Mouse (Mus musculus) midbrain, embryonic 14.5 days (tissue): Measurements from ENCODE around the gene Gal3st1. TPM values are rescaled to one million over a fixed set of nuclear protein-coding genes. Genes with fewer than 3 reads are reported as not detected.
A peak's percentile ranks its signal among the peaks of the same experiment; 100 is the strongest.

Source experiments
- ATAC-seq: fragments of 200-750 bp; cut with Nextera tagmentation; 2 replicates; pipeline ENCODE4 v1.8.0; 2017; ENCODE audit warnings: moderate number of reproducible peaks, moderate library complexity; ENCODE audit not compliant: low FRiP score, low TSS enrichment
- DNase-seq: peaks from one replicate; pipeline ENCODE4 v3.0.0-alpha.2; 2015
- H3K27ac ChIP-seq: fragments of 300-500 bp; sonication (generic); replicated peaks from 2 replicates; pipeline ENCODE4 v1.5.1; 2014; ENCODE audit warnings: mild to moderate bottlenecking, low read depth, low read length, moderate library complexity
- H3K27me3 ChIP-seq: fragments of 300-500 bp; sonication (generic); 2 replicates; pipeline ENCODE4 v1.6.1; 2014; ENCODE audit warnings: low read length, control low read depth, mixed read lengths; ENCODE audit not compliant: control insufficient read depth, insufficient read depth
- H3K36me3 ChIP-seq: fragments of 300-500 bp; sonication (generic); 2 replicates; pipeline ENCODE4 v1.6.1; 2014; ENCODE audit warnings: low read length, control low read depth; ENCODE audit not compliant: control insufficient read depth, insufficient read depth
- H3K4me1 ChIP-seq: fragments of 300-500 bp; sonication (generic); 2 replicates; pipeline ENCODE4 v1.6.1; 2014; ENCODE audit warnings: mild to moderate bottlenecking, antibody characterized with exemption, low read length, control low read depth; ENCODE audit not compliant: control insufficient read depth, insufficient read depth
- H3K4me2 ChIP-seq: fragments of 300-500 bp; sonication (generic); 2 replicates; pipeline ENCODE4 v1.6.1; 2014; ENCODE audit warnings: mild to moderate bottlenecking, low read length, moderate library complexity
- H3K4me3 ChIP-seq: fragments of 300-500 bp; sonication (generic); replicated peaks from 2 replicates; pipeline ENCODE4 v1.5.1; 2014; ENCODE audit warnings: low read depth, low read length
- H3K9ac ChIP-seq: fragments of 300-500 bp; sonication (generic); replicated peaks from 2 replicates; pipeline ENCODE4 v1.6.1; 2014; ENCODE audit warnings: mild to moderate bottlenecking, low read length, moderate library complexity
- H3K9me3 ChIP-seq: fragments of 300-500 bp; sonication (generic); 2 replicates; pipeline ENCODE4 v1.6.1; 2016; ENCODE audit warnings: low read length, control low read depth, mixed read lengths; ENCODE audit not compliant: control insufficient read depth
- WGBS: fragments of 180-500 bp; shearing (Covaris S2); extraction: QIAGEN DNeasy Blood & Tissue Kit; methylation state at CpG from one replicate; pipeline ENCODE4 v1.1.7; 2014; 5-methylcytosine and 5-hydroxymethylcytosine counted together
- polyA plus RNA-seq: library from polyadenylated mRNA; unstranded; fragments of >200 nt; fragmentation: Nextera tagmentation; extraction: Ambion mirVana; gene quantifications from 2 replicates; pipeline ENCODE4 v1.2.1, GENCODE M21; 2014

Gene Gal3st1
- polyA plus RNA-seq, 1 experiment from 2014 or later = 3.6 TPM

DNA sequence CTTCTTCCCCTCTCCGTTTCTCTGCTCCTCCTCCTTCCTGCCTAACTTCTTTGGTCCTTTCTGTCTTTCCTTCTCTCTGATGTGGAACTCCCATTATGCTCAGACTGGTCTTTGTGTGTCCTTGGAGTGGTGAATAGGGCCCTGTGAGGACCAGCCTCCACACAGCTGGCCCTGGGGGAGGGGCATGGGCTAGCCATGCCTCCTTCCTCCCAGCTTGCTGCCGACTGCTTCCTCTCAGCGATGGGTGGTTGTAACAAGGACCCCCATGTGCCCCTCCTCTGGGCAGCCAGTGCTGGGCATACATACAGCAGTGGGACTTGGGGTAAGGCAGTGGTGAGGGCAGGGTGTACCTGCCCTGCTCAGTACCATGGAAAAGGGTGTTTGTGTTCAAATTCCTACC is 9.1 kb upstream of the Gal3st1 start:
- Histone ChIP-seq H3K36me3 (peaks cover 98% of the 10 kb centered on the region), H3K27ac (no peak overlapping the region), H3K9ac (no peak overlapping the region), H3K4me3 (no peak overlapping the region), H3K27me3 (no peaks in the 10 kb centered on the region), H3K4me1 (no peaks in the 10 kb centered on the region), H3K4me2 (no peak overlapping the region), H3K9me3 (no peaks in the 10 kb centered on the region)
- 81% methylated on average over 3 of the region's 3 CpGs for WGBS
- no peak for ATAC-seq
- no peak for DNase-seq

DNA sequence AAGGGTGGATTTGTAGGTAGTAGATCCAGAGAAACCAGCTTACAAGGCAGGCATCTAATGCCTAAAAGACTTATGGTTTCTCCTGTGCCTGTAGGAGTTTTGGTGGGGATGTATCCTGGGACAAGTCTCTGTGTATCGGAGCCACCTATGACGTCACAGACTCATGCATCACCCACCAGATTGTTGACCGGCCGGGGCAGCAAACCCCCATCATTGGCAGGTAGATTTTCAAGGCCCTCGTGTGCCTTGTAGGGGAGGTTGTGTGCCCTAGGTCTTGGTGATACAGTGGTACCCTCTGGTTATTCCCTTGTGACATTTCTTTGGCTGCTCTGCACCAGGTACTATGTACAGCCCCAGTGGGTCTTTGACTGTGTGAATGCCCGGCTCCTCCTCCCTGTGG is 6.8 kb upstream of the Gal3st1 start, which contains the start of gene 4930556J24Rik:
Gene 4930556J24Rik (minus strand): TSS at position 101 of the 400 bp plus-strand sequence.
- DNase-seq (no peak), ATAC-seq (no peak)
- 96% methylated on average over 6 of the region's 6 CpGs for WGBS
- H3K9me3 ChIP-seq = no peaks in the 10 kb centered on the region
- H3K36me3 ChIP-seq = peaks cover 88% of the 10 kb centered on the region
- no peak within 1 kb of the TSS for H3K4me2 ChIP-seq
- H3K9ac ChIP-seq = no peak within 1 kb of the TSS
- H3K27ac ChIP-seq = no peak within 1 kb of the TSS
- H3K27me3 ChIP-seq = no peaks in the 10 kb centered on the region
- no peaks in the 10 kb centered on the region for H3K4me1 ChIP-seq
- H3K4me3 ChIP-seq = no peak within 1 kb of the TSS

DNA sequence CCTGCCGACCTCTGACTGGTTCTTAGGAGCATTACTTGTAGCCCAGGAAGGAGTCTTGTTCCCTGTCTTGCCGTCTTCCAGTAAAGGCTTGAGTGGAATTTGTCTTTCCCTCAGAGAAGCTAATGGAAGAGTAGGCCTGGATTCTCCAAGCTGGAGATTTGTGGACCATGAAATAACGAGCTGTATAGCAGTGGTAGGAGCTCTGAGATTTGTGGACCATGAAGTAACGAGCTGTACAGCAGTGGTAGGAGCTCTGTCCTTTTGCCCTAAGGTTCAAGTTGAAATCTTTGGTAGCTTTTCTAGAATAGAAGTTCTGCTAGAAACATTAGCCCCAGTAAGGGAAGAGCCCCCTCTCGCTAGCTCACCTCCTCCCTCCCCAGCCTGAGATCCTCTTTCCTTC is 5.0 kb upstream of the Gal3st1 start:
- Histone ChIP-seq H3K36me3 (peaks cover 71% of the 10 kb centered on the region), H3K9ac (no peak overlapping the region), H3K4me3 (no peak overlapping the region), H3K4me2 (no peak overlapping the region), H3K27ac (no peak overlapping the region), H3K9me3 (no peaks in the 10 kb centered on the region), H3K27me3 (no peaks in the 10 kb centered on the region), H3K4me1 (no peaks in the 10 kb centered on the region)
- no peak for DNase-seq
- 95% methylated on average over 5 of the region's 5 CpGs for WGBS
- ATAC-seq = no peak

DNA sequence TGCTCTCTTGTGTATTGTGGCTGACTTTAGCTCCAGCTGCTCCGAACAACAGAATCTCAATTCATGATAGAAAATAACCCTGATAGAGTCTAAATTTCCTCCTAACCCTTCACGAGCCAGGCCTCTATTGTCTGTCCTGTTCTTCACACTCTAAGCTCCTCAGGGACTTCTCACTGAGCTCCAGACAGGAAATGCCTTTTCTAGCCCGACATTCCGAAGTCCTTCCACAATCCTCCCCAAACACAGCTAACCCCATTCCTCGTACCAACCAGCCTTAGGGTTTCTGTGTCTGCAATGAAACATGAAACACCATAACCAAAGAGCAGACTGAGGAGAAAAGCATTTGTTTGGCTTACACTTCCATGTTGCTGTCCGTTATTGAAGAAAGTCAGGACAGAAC is 1.9 kb upstream of the Gal3st1 start:
- ATAC-seq = no peak
- Histone ChIP-seq H3K4me3 (no peak overlapping the region), H3K36me3 (peaks cover 41% of the 10 kb centered on the region), H3K4me2 (no peak overlapping the region), H3K9ac (no peak overlapping the region), H3K27me3 (no peaks in the 10 kb centered on the region), H3K27ac (no peak overlapping the region), H3K9me3 (no peaks in the 10 kb centered on the region), H3K4me1 (no peaks in the 10 kb centered on the region)
- no peak for DNase-seq
- 84% methylated on average over 6 of the region's 6 CpGs for WGBS

DNA sequence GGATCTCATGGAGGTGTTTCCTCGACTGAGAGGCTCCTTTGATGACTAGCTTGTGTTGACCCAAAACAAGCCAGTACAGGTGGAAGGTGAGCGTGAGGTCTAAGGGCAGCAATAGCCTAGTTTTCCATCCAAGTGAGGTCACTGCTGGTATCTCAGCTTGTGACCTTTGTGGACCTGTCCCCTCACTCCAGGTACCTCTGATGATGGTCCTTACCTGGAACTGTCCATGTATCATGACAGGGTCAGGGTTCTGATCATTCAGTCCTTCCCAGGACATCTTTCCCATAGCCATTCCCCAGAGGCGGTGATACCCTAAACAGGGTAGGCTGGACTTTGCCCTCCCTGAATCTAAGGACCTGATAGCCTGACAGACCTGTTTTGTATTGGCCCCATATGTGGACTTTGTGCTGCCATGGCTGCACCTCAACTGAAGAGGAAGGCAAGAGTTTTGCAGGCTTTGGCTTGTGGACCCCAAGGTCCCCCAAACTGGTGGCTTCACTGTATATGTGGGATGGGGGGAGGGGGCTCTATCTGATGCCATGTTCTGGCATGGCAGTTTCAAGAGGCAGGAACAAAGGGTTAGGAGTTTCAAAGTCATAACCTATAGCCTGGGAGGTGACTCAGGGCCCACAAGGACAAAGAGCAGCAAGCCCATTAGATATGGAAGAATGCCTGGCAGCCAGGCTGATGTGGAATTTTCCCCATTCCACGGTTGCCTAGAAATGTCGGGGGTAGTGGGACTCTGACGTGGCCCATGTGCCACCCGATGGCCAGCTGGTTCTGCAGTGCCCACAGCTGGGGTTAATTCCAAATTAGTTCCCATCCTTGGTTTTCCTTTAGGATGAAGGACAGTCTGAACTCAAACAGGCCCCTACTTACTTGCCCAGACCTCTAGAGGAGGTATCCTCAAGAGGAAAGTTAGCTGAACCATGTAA is 894 bp upstream of the Gal3st1 start:
- H3K4me2 ChIP-seq = no peak overlapping the region; the same call in 1 of the 2 replicates
- no peaks in the 10 kb centered on the region for H3K27me3 ChIP-seq
- DNase-seq (no peak), ATAC-seq (no peak)
- no peak overlapping the region for H3K27ac ChIP-seq
- no peaks in the 10 kb centered on the region for H3K4me1 ChIP-seq
- peaks cover 31% of the 10 kb centered on the region for H3K36me3 ChIP-seq
- no peaks in the 10 kb centered on the region for H3K9me3 ChIP-seq
- H3K4me3 ChIP-seq = no peak overlapping the region
- H3K9ac ChIP-seq = no peak overlapping the region
- WGBS = 64% methylated on average over 7 of the region's 7 CpGs

DNA sequence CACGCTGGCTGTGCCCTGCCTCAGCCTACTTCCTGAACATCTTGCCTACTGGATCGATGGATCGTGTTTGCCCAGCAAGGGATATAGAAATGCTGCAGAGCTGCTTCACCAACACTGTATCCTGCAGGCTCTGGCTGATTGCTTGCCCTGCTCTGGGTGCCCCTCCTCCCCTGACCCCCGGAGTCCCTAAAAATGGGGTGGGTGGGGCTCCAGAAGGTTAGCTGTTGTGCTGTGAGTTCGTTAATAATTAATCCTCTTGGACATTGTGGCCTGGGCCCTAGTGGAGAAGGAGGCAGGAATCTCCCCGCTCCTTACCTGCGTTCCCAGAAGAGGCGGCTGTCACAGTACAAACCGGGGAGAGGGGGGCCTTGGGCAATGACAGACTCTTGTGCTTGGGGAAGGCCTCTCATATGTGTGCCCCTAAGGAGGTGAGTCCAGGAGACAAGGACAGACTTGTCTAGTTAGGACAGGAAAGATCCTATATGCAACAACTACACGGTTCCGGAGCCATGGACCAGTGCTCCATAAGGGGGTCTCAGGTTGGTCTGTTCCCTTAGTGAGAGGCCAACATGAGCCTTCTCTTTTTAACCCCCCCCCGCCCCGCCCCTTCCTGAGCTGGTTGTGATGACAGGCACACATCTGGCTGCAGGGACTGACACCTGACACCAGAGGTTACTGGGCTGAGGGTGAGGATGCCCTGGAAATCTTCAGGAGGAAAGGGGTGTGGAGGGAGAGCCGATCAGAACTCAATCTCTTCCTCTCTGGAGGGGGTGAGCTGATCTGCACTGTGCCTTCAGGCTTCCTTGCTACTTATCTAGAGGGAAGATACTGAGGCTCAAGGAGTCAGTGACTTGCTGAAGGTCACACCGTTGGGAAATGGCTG is 668 bp downstream of the Gal3st1 start:
- peak overlapping the region; percentile 51 for H3K9ac ChIP-seq
- peak overlapping the region; percentile 67 for H3K4me2 ChIP-seq
- H3K4me3 ChIP-seq = peak overlapping the region; percentile 35
- H3K4me1 ChIP-seq = no peaks in the 10 kb centered on the region
- no peaks in the 10 kb centered on the region for H3K27me3 ChIP-seq
- DNase-seq = peak; percentile 29
- H3K36me3 ChIP-seq = peaks cover 16% of the 10 kb centered on the region
- peak; percentile 27; the same call in 1 of the 2 replicates for ATAC-seq
- no peaks in the 10 kb centered on the region for H3K9me3 ChIP-seq
- H3K27ac ChIP-seq = no peak overlapping the region
- WGBS = 15% methylated on average over 15 of the region's 15 CpGs

DNA sequence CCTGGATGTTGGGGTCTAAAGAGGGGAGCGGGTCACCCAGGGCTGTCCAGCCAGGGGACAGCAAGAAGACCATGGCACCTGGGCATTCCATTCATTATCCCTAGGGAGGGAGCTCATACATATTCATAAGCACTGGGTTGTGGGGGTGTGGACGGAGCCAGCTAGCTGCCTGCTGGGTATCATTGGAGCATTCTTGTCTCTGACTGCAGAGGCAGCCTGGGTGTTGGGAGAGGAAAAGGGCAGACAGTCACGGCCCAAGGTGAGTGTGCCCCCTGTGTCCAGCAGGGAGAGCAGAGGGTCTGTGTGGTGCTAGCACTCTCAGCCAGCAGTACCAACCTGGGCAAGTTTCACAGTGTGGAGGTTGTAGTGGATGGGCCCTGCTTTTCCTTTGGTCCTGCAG is 6.3 kb downstream of the Gal3st1 start:
- ATAC-seq (no peak), DNase-seq (no peak)
- Histone ChIP-seq H3K27ac (no peak overlapping the region), H3K36me3 (no peaks in the 10 kb centered on the region), H3K9ac (no peak overlapping the region), H3K4me2 (no peak overlapping the region), H3K4me1 (no peaks in the 10 kb centered on the region), H3K9me3 (no peaks in the 10 kb centered on the region), H3K27me3 (no peaks in the 10 kb centered on the region), H3K4me3 (no peak overlapping the region)
- 42% methylated on average over 3 of the region's 3 CpGs for WGBS

DNA sequence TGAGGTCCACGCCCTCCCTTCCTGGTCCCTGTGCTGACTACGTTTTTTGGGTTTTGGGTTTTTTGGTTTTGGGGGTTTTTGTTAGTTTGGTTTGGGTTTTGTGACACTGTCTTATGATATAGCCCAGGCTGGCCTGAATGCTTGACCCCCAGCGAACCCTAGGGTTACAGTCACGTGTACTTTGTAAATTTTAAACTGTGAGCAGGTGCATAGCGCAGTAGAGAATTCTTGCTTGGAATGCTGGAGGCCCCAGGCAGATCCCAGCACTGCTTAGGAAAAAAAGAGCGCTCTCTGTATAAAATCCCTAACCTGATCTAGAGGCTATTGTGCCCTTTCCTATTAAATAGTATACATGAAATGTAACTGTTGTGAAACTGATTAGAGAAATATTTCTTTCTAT is 9.7 kb downstream of the Gal3st1 start:
- no peak overlapping the region for H3K9ac ChIP-seq
- H3K27ac ChIP-seq = no peak overlapping the region
- no peak overlapping the region for H3K4me3 ChIP-seq
- peaks cover 17% of the 10 kb centered on the region for H3K27me3 ChIP-seq
- ATAC-seq (no peak), DNase-seq (no peak)
- no peak overlapping the region for H3K4me2 ChIP-seq
- no peaks in the 10 kb centered on the region for H3K9me3 ChIP-seq
- no peaks in the 10 kb centered on the region for H3K36me3 ChIP-seq
- 81% methylated on average over 6 of the region's 6 CpGs for WGBS
- H3K4me1 ChIP-seq = no peaks in the 10 kb centered on the region
